Mouse (Mus musculus) stomach, postnatal 0 days (tissue): ENCODE results near the gene Tmem129.

Experiments used
- CTCF ChIP-seq: IDR thresholded peaks from 2 replicates; pipeline ENCODE4 v1.5.1; 2016; ENCODE audit warnings: antibody characterized with exemption, low read depth, mild to moderate bottlenecking, moderate library complexity
- EP300 ChIP-seq: optimal IDR thresholded peaks from 2 replicates; pipeline ENCODE3; 2016; ENCODE audit warnings: antibody characterized with exemption

- TF ChIP-seq EP300, result no peak
- TF ChIP-seq CTCF, result no peak
Observed at GRCm38 (mm10) chr5:33674439-33674838, 16.2 kb upstream of the Tmem129 start.
